Mouse (Mus musculus) liver, adult 2 months (tissue): ENCODE measurements around the gene Alox15.
A peak's percentile ranks its signal among the peaks of the same experiment; 100 is the strongest.

Source experiments
- CTCF ChIP-seq: fragments of 200-500 bp; IDR thresholded peaks from 2 replicates; pipeline ENCODE4 v1.5.1; 2011; ENCODE audit warnings: low read depth, low read length, control low read depth
- POLR2A ChIP-seq: fragments of 200-500 bp; IDR thresholded peaks from 2 replicates; pipeline ENCODE4 v1.6.1; 2011; ENCODE audit warnings: low read length, control low read depth; ENCODE audit not compliant: insufficient read depth; ENCODE audit errors: extremely low read depth

DNA sequence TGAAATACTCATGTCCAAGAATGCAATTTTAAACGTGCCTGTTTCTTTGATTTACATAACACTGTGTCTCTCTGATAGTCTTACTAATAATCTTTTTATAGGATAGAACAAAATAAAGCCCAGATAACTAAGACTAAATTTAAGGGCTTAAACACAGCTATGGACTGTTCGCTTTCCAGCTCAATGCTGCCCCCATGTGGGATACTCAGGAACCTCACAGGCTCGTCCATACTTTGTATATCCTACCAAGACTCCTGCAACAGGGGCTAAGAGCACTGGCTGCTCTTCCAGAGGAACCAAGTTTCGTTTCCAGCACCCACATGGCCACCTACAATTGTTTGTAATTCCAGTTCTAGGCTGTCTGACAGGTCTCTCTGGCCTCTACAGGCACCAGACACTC, 17.4 kb downstream of the Alox15 start:
- TF ChIP-seq CTCF = peak; percentile 72
- no peak for TF ChIP-seq POLR2A
